Comparison of ENCODE assay signal across 11 mouse cellular contexts in the genomic region with DNA sequence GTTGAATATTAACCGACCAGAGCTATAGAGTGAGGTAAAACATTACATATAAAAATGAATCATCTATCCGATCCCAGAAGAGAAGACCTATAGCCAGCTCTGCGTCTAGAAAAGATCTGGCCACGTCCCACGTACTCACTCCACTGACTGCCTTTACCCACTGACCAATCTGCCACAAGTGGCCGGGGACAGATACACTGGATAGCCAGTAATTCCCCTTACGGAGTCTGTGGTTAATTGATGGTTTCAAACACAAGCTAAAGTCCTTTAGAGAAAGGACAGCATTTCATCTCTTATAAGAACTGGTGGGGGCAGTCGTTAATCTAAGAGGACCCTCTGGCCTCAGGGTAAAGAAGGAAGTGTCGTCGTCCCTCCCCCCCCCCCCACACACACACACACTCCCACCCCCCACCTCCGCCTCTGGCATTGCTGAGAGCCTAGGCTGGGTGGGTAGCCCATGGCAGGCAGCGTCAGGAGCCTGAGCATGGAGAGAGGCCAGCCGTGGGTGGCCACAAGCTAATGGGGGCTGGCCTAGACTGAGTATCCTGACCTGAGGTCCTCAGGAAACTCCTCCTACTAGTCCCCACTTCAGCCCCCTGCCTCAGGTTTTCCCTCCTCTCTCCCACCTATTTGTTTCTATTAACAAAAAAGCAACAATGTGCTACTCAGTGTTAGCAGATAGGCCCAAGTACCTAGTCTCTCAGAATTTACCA. TPM values are rescaled to one million over a fixed set of nuclear protein-coding genes. Genes with fewer than 3 reads are reported as not detected.
DNase-seq lines count a peak whose midpoint lies in the region; ATAC-seq lines count a peak whose summit lies in the region.
"Had no signal": no experiment of that assay in that cellular context is flagged by ENCODE, and none has a peak within 500 bp of the region (broad histone marks: within the 10 kb centered on the region; RNA-seq: fewer than 3 reads in every experiment).

No protein-coding gene starts in this region.

- ATAC-seq in heart, embryonic 16.5 days (replicated peaks; ENCODE audit: extremely low read depth, insufficient read depth, low FRiP score): no peak
- peak; percentile 39; the same call in 1 of the 2 replicates for ATAC-seq in intestine, embryonic 14.5 days (replicated peaks; ENCODE audit: low FRiP score, low TSS enrichment, low read depth)
- 0 out of 2 replicates have a peak, but pooled peaks have one; percentile 33 for ATAC-seq in stomach, embryonic 16.5 days (ENCODE audit: insufficient read depth, low FRiP score)

- no peak for DNase-seq in heart, postnatal 10 days
- DNase-seq in retina, postnatal 1 day: peak; percentile 10
- no peak for DNase-seq in retina, embryonic 14.5 days (ENCODE audit: low spot score)
- DNase-seq in intestine, embryonic 14.5 days (ENCODE audit: low spot score): no peak
- no peak for DNase-seq in cerebellum, postnatal 36 days
- DNase-seq: adrenal gland, postnatal 25 days had no signal

- H3K4me1 ChIP-seq in heart, embryonic 16.5 days (ENCODE audit: control insufficient read depth, insufficient read depth, low read length): 0 out of 2 replicates have a peak, but pooled peaks cover 4% of the 10 kb centered on the region
- no peaks in the 10 kb centered on the region for H3K4me1 ChIP-seq in intestine, embryonic 14.5 days (replicated peaks; ENCODE audit: control insufficient read depth, insufficient read depth, low read length)
- H3K4me1 ChIP-seq in stomach, embryonic 16.5 days (ENCODE audit: control insufficient read depth, insufficient read depth, low read length): peaks cover 8% of the 10 kb centered on the region

- intact Hi-C loops in heart, postnatal 10 days (cut with DNase I): no loop called here

- no peaks in the 10 kb centered on the region for H3K36me3 ChIP-seq in heart, embryonic 16.5 days (ENCODE audit: control insufficient read depth, insufficient read depth)
- H3K36me3 ChIP-seq in intestine, embryonic 14.5 days (ENCODE audit: control insufficient read depth, insufficient read depth, low read length): no peaks in the 10 kb centered on the region
- H3K36me3 ChIP-seq in stomach, embryonic 16.5 days (ENCODE audit: control insufficient read depth, insufficient read depth, low read length): no peaks in the 10 kb centered on the region
- H3K36me3 ChIP-seq: limb, embryonic 13.5 days had no signal

- H3K9ac ChIP-seq in heart, embryonic 16.5 days (ENCODE audit: low read length): no peak overlapping the region
- no peak overlapping the region for H3K9ac ChIP-seq in intestine, embryonic 14.5 days (ENCODE audit: low read length)
- no peak overlapping the region for H3K9ac ChIP-seq in stomach, embryonic 16.5 days (ENCODE audit: low read length)
- H3K9ac ChIP-seq: hindbrain, embryonic 14.5 days; limb, embryonic 13.5 days had no signal

- H3K27ac ChIP-seq in heart, embryonic 16.5 days (ENCODE audit: low read length): no peak overlapping the region
- peak overlapping the region; percentile 40; the same call in 1 of the 2 replicates for H3K27ac ChIP-seq in intestine, embryonic 14.5 days (ENCODE audit: low read depth)
- H3K27ac ChIP-seq in stomach, embryonic 16.5 days (ENCODE audit: low read length): no peak overlapping the region
- H3K27ac ChIP-seq: hindbrain, embryonic 14.5 days; limb, embryonic 13.5 days had no signal

- no peaks in the 10 kb centered on the region for H3K9me3 ChIP-seq in heart, embryonic 16.5 days (replicated peaks; ENCODE audit: control insufficient read depth, low read length)
- H3K9me3 ChIP-seq in intestine, embryonic 14.5 days (ENCODE audit: control insufficient read depth, low read length): no peaks in the 10 kb centered on the region
- no peaks in the 10 kb centered on the region for H3K9me3 ChIP-seq in stomach, embryonic 16.5 days (replicated peaks; ENCODE audit: control insufficient read depth, low read length)
- H3K9me3 ChIP-seq: limb, embryonic 13.5 days had no signal

- WGBS in heart, embryonic 16.5 days: 7% methylated on average over 12 of the region's 13 CpGs
- WGBS in intestine, embryonic 14.5 days: 2% methylated on average over 13 of the region's 13 CpGs
- WGBS in stomach, embryonic 16.5 days: 11% methylated on average over 13 of the region's 13 CpGs

- peaks cover 61% of the 10 kb centered on the region for H3K27me3 ChIP-seq in heart, embryonic 16.5 days (ENCODE audit: control insufficient read depth, insufficient read depth, low read length)
- H3K27me3 ChIP-seq in intestine, embryonic 14.5 days (replicated peaks; ENCODE audit: control insufficient read depth, insufficient read depth, low read length): peaks cover 81% of the 10 kb centered on the region
- peaks cover 42% of the 10 kb centered on the region for H3K27me3 ChIP-seq in stomach, embryonic 16.5 days (ENCODE audit: control insufficient read depth, insufficient read depth, low read length)

- H3K4me2 ChIP-seq in heart, embryonic 16.5 days (ENCODE audit: low read depth, low read length): peak overlapping the region; percentile 51
- H3K4me2 ChIP-seq in intestine, embryonic 14.5 days (ENCODE audit: low read length): peak overlapping the region; percentile 40
- peak overlapping the region; percentile 50; the same call in 1 of the 2 replicates for H3K4me2 ChIP-seq in stomach, embryonic 16.5 days (ENCODE audit: low read depth, low read length)
- H3K4me2 ChIP-seq: hindbrain, embryonic 14.5 days had no signal

- H3K4me3 ChIP-seq in heart, embryonic 16.5 days (ENCODE audit: low read length): peak overlapping the region; percentile 42
- H3K4me3 ChIP-seq in intestine, embryonic 14.5 days (ENCODE audit: low read depth, low read length): peak overlapping the region; percentile 35; the same call in 1 of the 2 replicates
- no peak overlapping the region; the same call in 1 of the 2 replicates for H3K4me3 ChIP-seq in stomach, embryonic 16.5 days (replicated peaks; ENCODE audit: low read length)

RNA-seq across cellular contexts. Expression of gene Pitx2, which starts 26.1 kb away (rescaled TPM):
- 16.3 and 26.9 TPM in 2 replicates for polyA plus RNA-seq in heart, embryonic 16.5 days (2015; fragmentation: Nextera tagmentation; extraction: Ambion mirVana)
- 1 to 10 TPM; 1.4 to 1.6 TPM for total RNA-seq in heart, postnatal 10 days (2021)
- 35.6 and 48.0 TPM in 2 replicates for polyA plus RNA-seq in intestine, embryonic 14.5 days (2014; fragmentation: Nextera tagmentation; extraction: Ambion mirVana)
- polyA plus RNA-seq in stomach, embryonic 16.5 days (2015; fragmentation: Nextera tagmentation; extraction: Ambion mirVana): 19.0 and 22.1 TPM in 2 replicates
- total RNA-seq: layer of hippocampus, postnatal 10 days had no signal
